Mouse (Mus musculus) forebrain, postnatal 0 days (tissue): ENCODE data around the gene Tbc1d2b. TPM values are rescaled to one million over a fixed set of nuclear protein-coding genes. Genes with fewer than 3 reads are reported as not detected.

Experiments
- ATAC-seq: fragments of 200-750 bp; cut with Nextera tagmentation; 2 replicates; pipeline ENCODE4 v1.8.0; 2017; ENCODE audit warnings: mild to moderate bottlenecking, moderate library complexity
- DNase-seq: peaks from one replicate; pipeline ENCODE4 v3.0.0-alpha.2; 2015
- H3K27ac ChIP-seq: fragments of 300-500 bp; sonication (generic); 2 replicates; pipeline ENCODE4 v1.5.1; 2014; ENCODE audit warnings: low read depth, mild to moderate bottlenecking, antibody characterized with exemption, low read length, moderate library complexity, mixed read lengths
- H3K27me3 ChIP-seq: fragments of 300-500 bp; sonication (generic); 2 replicates; pipeline ENCODE4 v1.6.1; 2014; ENCODE audit warnings: mild to moderate bottlenecking, low read length, mixed read lengths; ENCODE audit not compliant: insufficient read depth
- H3K36me3 ChIP-seq: fragments of 300-500 bp; sonication (generic); 2 replicates; pipeline ENCODE4 v1.6.1; 2014; ENCODE audit warnings: mild to moderate bottlenecking, moderate library complexity; ENCODE audit not compliant: insufficient read depth
- H3K4me1 ChIP-seq: fragments of 300-500 bp; sonication (generic); 2 replicates; pipeline ENCODE4 v1.6.1; 2014; ENCODE audit warnings: antibody characterized with exemption; ENCODE audit not compliant: insufficient read depth
- H3K4me2 ChIP-seq: fragments of 300-500 bp; sonication (generic); 2 replicates; pipeline ENCODE4 v1.6.1; 2014; ENCODE audit warnings: low read depth, mild to moderate bottlenecking, moderate library complexity
- H3K4me3 ChIP-seq: fragments of 300-500 bp; sonication (generic); 2 replicates; pipeline ENCODE4 v1.5.1; 2014; ENCODE audit warnings: low read depth, low read length, mixed read lengths
- H3K9ac ChIP-seq: fragments of 300-500 bp; sonication (generic); 2 replicates; pipeline ENCODE4 v1.6.1; 2014; ENCODE audit warnings: mild to moderate bottlenecking
- H3K9me3 ChIP-seq: fragments of 300-500 bp; sonication (generic); 2 replicates; pipeline ENCODE4 v1.6.1; 2016; ENCODE audit warnings: low read length
- CTCF ChIP-seq: sonication (generic); IDR thresholded peaks from 2 replicates; pipeline ENCODE4 v1.5.1; 2016; ENCODE audit warnings: antibody characterized with exemption, control low read depth, low read depth
- WGBS: fragments of 180-500 bp; shearing (Covaris S2); extraction: QIAGEN DNeasy Blood & Tissue Kit; methylation state at CpG from one replicate; pipeline ENCODE4 v1.1.7; 2014; 5-methylcytosine and 5-hydroxymethylcytosine counted together
- polyA plus RNA-seq: library from polyadenylated mRNA; unstranded; fragments of >200 nt; fragmentation: Nextera tagmentation; extraction: Ambion mirVana; gene quantifications from 2 replicates; pipeline ENCODE4 v1.2.1, GENCODE M21; 2015
- total RNA-seq: library from RNA; depleted of rRNA; stranded (reverse); fragments of >200 nt; gene quantifications from 2 replicates; pipeline ENCODE4 v1.2.3, GENCODE M21; 2014

The Tbc1d2b gene
- total and polyA plus RNA-seq, 2 experiments from 2014 or later, result 4.0 to 16.7 TPM

DNA sequence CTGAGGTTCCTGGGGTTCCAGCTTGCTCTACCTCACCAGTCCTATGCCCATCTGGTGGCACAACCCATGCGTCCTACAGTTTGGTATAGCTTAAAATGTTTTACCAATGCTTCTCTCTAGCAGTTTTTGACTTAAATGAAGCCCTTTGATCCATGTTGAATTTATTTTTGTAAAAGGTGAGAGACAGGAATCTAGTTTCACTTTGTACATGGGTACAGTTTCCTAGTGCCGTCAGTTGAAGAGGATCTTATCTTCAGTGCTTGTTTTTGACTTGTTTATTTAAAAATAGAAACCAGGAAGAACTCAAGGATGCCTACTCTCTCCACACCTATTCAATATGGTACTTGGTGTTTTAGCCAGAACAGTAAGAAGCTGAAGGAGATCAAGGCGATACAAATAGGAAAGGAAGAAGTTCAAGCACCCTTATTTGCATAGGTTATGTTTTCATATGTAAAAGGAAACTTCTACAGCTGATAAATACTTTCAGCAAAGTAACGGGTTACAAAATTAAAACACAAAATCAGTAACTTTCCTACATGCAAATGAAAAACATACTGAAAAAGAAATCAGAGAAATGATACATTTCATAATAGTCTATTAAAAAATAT is 30.6 kb upstream of the Tbc1d2b start:
- H3K9me3 ChIP-seq, result no peaks in the 10 kb centered on the region
- no peak overlapping the region for H3K27ac ChIP-seq
- DNase-seq, result no peak
- H3K4me1 ChIP-seq, result no peaks in the 10 kb centered on the region
- H3K4me2 ChIP-seq, result no peak overlapping the region
- no peak overlapping the region for H3K4me3 ChIP-seq
- no peak overlapping the region for H3K9ac ChIP-seq
- ATAC-seq, result no peak
- H3K27me3 ChIP-seq, result no peaks in the 10 kb centered on the region
- TF ChIP-seq CTCF, result no peak
- 88% methylated on average over 4 of the region's 4 CpGs for WGBS
- no peaks in the 10 kb centered on the region for H3K36me3 ChIP-seq

DNA sequence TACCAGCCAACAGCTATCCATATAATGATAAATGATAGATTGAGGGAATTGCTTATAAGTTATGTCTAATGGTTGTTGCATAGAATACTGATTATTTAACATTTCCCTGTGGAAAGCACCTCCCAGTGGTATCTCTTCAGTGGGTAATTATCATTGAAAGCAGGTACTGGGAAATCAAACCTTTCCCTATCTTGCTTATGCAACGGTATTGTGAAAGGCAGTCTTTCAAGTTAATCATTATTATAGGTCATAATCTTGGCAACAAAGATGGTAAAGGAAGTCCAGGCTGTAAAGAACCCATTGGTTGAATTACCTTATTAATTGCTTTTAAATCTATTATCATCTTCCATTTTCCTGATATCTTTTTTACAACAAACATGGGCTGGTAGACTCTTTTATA is 27.0 kb upstream of the Tbc1d2b start:
- 87% methylated on average over 1 of the region's 1 CpGs for WGBS
- H3K9me3 ChIP-seq, result no peaks in the 10 kb centered on the region
- ATAC-seq, result no peak

GRCm38 (mm10) chr9:90293641-90294398 is 23.2 kb upstream of the Tbc1d2b start:
- no peak overlapping the region for H3K4me2 ChIP-seq
- no peak for TF ChIP-seq CTCF
- no peak for ATAC-seq
- H3K9ac ChIP-seq, result no peak overlapping the region
- H3K27me3 ChIP-seq, result no peaks in the 10 kb centered on the region
- no peak for DNase-seq
- WGBS, result 63% methylated on average over 3 of the region's 3 CpGs
- H3K4me1 ChIP-seq, result no peaks in the 10 kb centered on the region
- no peak overlapping the region for H3K4me3 ChIP-seq
- no peak overlapping the region for H3K27ac ChIP-seq
- no peaks in the 10 kb centered on the region for H3K36me3 ChIP-seq
- no peaks in the 10 kb centered on the region for H3K9me3 ChIP-seq

More for the DNA sequence above, 27.0 kb upstream of the Tbc1d2b start:
- no peaks in the 10 kb centered on the region for H3K36me3 ChIP-seq
- H3K27ac ChIP-seq, result no peak overlapping the region
- H3K4me2 ChIP-seq, result no peak overlapping the region
- H3K4me1 ChIP-seq, result no peaks in the 10 kb centered on the region
- no peaks in the 10 kb centered on the region for H3K27me3 ChIP-seq
- no peak overlapping the region for H3K4me3 ChIP-seq
- DNase-seq, result no peak
- H3K9ac ChIP-seq, result no peak overlapping the region
- no peak for TF ChIP-seq CTCF

- H3K27me3 ChIP-seq, result no peaks in the 10 kb centered on the region
- WGBS, result 95% methylated on average over 3 of the region's 3 CpGs
- no peak for ATAC-seq
- no peak for DNase-seq
- no peak overlapping the region for H3K4me2 ChIP-seq
- no peak overlapping the region for H3K4me3 ChIP-seq
- TF ChIP-seq CTCF, result no peak
- H3K27ac ChIP-seq, result no peak overlapping the region
- H3K4me1 ChIP-seq, result no peaks in the 10 kb centered on the region
- H3K36me3 ChIP-seq, result no peaks in the 10 kb centered on the region
- no peak overlapping the region for H3K9ac ChIP-seq
- no peaks in the 10 kb centered on the region for H3K9me3 ChIP-seq
Observed at GRCm38 (mm10) chr9:90278397-90278796, 7.8 kb upstream of the Tbc1d2b start.

- no peak overlapping the region for H3K9ac ChIP-seq
- 72% methylated on average over 2 of the region's 2 CpGs for WGBS
- H3K9me3 ChIP-seq, result no peaks in the 10 kb centered on the region
- ATAC-seq (no peak), DNase-seq (no peak)
- H3K4me3 ChIP-seq, result no peak overlapping the region
- H3K4me2 ChIP-seq, result no peak overlapping the region
- no peaks in the 10 kb centered on the region for H3K36me3 ChIP-seq
- no peak overlapping the region for H3K27ac ChIP-seq
- no peaks in the 10 kb centered on the region for H3K4me1 ChIP-seq
- TF ChIP-seq CTCF, result no peak
- H3K27me3 ChIP-seq, result no peaks in the 10 kb centered on the region
Observed at GRCm38 (mm10) chr9:90277884-90278283, 7.3 kb upstream of the Tbc1d2b start.

DNA sequence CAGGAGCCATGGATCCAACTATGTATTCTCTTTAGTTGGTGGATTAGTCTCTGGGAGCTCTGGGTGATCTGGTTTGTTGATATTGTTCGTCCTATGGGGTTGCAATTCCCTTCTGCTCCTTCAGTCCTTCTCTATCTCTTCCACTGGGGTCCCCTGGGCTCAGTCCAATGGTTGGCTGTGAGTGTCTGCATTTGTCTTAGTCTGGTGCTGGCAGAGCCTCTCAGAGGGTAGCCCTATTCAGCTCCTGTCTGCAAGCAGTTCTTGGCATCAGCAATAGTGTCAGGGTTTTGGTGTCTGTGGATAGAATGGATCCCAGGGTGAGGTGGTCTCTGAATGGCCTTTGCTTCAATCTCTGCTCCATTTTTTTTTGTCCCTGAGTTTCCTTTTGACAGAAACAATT is 6.2 kb upstream of the Tbc1d2b start:
- DNase-seq (no peak), ATAC-seq (no peak)
- H3K4me2 ChIP-seq, result no peak overlapping the region
- H3K27ac ChIP-seq, result no peak overlapping the region
- TF ChIP-seq CTCF, result no peak
- H3K9ac ChIP-seq, result no peak overlapping the region
- WGBS, result 71% methylated on average over 1 of the region's 1 CpGs
- no peaks in the 10 kb centered on the region for H3K36me3 ChIP-seq
- H3K4me3 ChIP-seq, result no peak overlapping the region
- H3K4me1 ChIP-seq, result no peaks in the 10 kb centered on the region
- H3K27me3 ChIP-seq, result no peaks in the 10 kb centered on the region
- H3K9me3 ChIP-seq, result no peaks in the 10 kb centered on the region

DNA sequence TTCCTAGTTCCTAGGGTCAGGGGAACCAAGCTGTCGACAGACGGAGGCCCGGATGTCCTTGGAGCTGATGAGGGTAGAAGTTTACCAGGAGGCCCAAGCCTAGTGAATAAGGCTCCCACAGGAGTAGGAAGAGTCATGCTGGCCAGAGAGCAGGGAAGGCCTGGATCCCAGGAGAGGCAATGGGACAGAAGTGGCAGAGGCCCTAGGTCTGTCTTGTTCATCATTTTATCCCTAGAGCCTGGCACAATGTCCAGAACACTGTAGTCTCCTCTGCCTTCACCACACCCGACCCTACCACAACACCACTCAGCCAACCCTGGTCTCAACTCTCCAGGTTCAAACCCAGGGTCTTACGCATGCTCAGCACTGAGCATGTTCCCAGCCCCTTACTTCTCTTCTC is 5.3 kb upstream of the Tbc1d2b start:
- Histone ChIP-seq H3K9me3 (no peaks in the 10 kb centered on the region), H3K9ac (no peak overlapping the region), H3K4me2 (no peak overlapping the region), H3K27me3 (no peaks in the 10 kb centered on the region), H3K4me1 (no peaks in the 10 kb centered on the region), H3K36me3 (no peaks in the 10 kb centered on the region), H3K27ac (no peak overlapping the region), H3K4me3 (no peak overlapping the region)
- 91% methylated on average over 5 of the region's 5 CpGs for WGBS
- DNase-seq (no peak), ATAC-seq (no peak)
- TF ChIP-seq CTCF, result no peak
